Comparison of ENCODE assay signal across 8 mouse cellular contexts in the genomic region with DNA sequence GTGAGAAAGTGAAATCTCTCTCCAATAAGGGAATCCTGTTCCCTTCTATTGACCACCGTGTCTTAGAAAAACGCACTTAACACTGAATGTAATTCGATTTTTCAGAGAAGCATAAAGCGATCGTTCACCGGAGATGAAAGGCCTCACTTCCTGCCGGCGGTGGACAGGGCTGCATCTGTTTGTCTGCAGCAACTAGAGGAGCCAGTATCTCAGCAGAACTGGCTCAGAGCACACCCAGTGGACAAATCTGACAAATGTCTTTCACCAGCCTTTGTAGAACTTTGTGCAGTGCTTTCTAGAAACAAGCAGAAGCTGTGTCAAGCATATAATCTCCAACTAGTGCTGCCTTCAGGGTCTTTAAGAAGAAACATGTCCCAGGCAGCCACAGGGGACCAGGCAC. TPM values are rescaled to one million over a fixed set of nuclear protein-coding genes. Genes with fewer than 3 reads are reported as not detected.
DNase-seq lines count a peak whose midpoint lies in the region; ATAC-seq and TF ChIP-seq lines count a peak whose summit lies in the region.

No protein-coding gene starts in this region.

- peak; percentile 54; the same call in 1 of the 2 replicates for ATAC-seq in lung, embryonic 16.5 days (ENCODE audit: low read depth)
- no peak; the same call in 1 of the 2 replicates for ATAC-seq in neural tube, embryonic 11.5 days (ENCODE audit: insufficient read depth, low FRiP score, low TSS enrichment)

- peaks cover 6% of the 10 kb centered on the region; the same call in 1 of the 2 replicates for H3K4me1 ChIP-seq in lung, embryonic 16.5 days (replicated peaks; ENCODE audit: control insufficient read depth, insufficient read depth, low read length)
- H3K4me1 ChIP-seq in lung, adult 2 months (ENCODE audit: control insufficient read depth, insufficient read depth, low read length): no peaks in the 10 kb centered on the region; the same call in 1 of the 2 replicates
- no peaks in the 10 kb centered on the region for H3K4me1 ChIP-seq in neural tube, embryonic 11.5 days (ENCODE audit: control insufficient read depth, insufficient read depth, low read length)

- H3K9me3 ChIP-seq in lung, embryonic 16.5 days (ENCODE audit: control insufficient read depth, low read length): no peaks in the 10 kb centered on the region
- no peaks in the 10 kb centered on the region for H3K9me3 ChIP-seq in neural tube, embryonic 11.5 days (ENCODE audit: control insufficient read depth, low read length)

- WGBS in lung, embryonic 16.5 days: 1% methylated on average over 8 of the region's 8 CpGs
- WGBS in lung, adult 2 months: 1% methylated on average over 8 of the region's 8 CpGs
- WGBS in neural tube, embryonic 11.5 days: 6% methylated on average over 8 of the region's 8 CpGs

- no peaks in the 10 kb centered on the region for H3K27me3 ChIP-seq in lung, embryonic 16.5 days (ENCODE audit: control insufficient read depth, insufficient read depth, low read depth, low read length)
- H3K27me3 ChIP-seq in neural tube, embryonic 11.5 days (ENCODE audit: control insufficient read depth, insufficient read depth, low read length): no peaks in the 10 kb centered on the region

- H3K9ac ChIP-seq in lung, embryonic 16.5 days (ENCODE audit: low read length): peak overlapping the region; percentile 10; the same call in 1 of the 2 replicates
- H3K9ac ChIP-seq in neural tube, embryonic 11.5 days (ENCODE audit: low read length): no peak overlapping the region

- H3K4me3 ChIP-seq in lung, embryonic 16.5 days (ENCODE audit: low read length): no peak overlapping the region
- H3K4me3 ChIP-seq in lung, adult 2 months (replicated peaks; ENCODE audit: extremely low read depth, low read depth, low read length): no peak overlapping the region
- H3K4me3 ChIP-seq in neural tube, embryonic 11.5 days (ENCODE audit: low read depth, low read length): no peak overlapping the region

- no peak for TF ChIP-seq POLR2A in lung, adult 2 months (IDR thresholded peaks at IDR 0.05; ENCODE audit: borderline replicate concordance, extremely low read depth, low read depth, low read length)

- DNase-seq in adrenal gland, postnatal 10 days: peak; percentile 42
- DNase-seq in adrenal gland, adult 8-10 months: no peak
- no peak for DNase-seq in lung, adult 2 months
- peak; percentile 31 for DNase-seq in heart, postnatal 4 days
- DNase-seq in neural tube, embryonic 11.5 days (ENCODE audit: low spot score): peak; percentile 56
- DNase-seq in thymus, adult 18-20 months: no peak
- DNase-seq in cerebellum, adult 9-11 months: no peak

- H3K36me3 ChIP-seq in lung, embryonic 16.5 days (ENCODE audit: control insufficient read depth, insufficient read depth, low read length): no peaks in the 10 kb centered on the region
- no peaks in the 10 kb centered on the region for H3K36me3 ChIP-seq in neural tube, embryonic 11.5 days (ENCODE audit: control insufficient read depth, insufficient read depth, low read length)

- TF ChIP-seq CTCF in lung, adult 2 months (IDR thresholded peaks at IDR 0.05; ENCODE audit: insufficient read depth, low read length): no peak

- H3K4me2 ChIP-seq in lung, embryonic 16.5 days (ENCODE audit: low read depth, low read length): peak overlapping the region; percentile 38
- H3K4me2 ChIP-seq in neural tube, embryonic 11.5 days (ENCODE audit: low read depth): no peak overlapping the region

- no peak overlapping the region for H3K27ac ChIP-seq in lung, embryonic 16.5 days (ENCODE audit: low read length)
- no peak overlapping the region for H3K27ac ChIP-seq in neural tube, embryonic 11.5 days (ENCODE audit: low read depth, low read length)

RNA-seq across cellular contexts. Expression of gene Tmem220, which starts 14.5 kb away (rescaled TPM):
- 1 to 10 TPM; 5.2 to 6.1 TPM for total RNA-seq in adrenal gland, postnatal 10 days (2021)
- total RNA-seq in adrenal gland, adult 8-10 months (2022): 10 to 100 TPM in 1 of 4 experiments, 1 to 10 TPM in 3; 8.1 to 10.0 (median 9.4) TPM
- polyA plus RNA-seq in lung, embryonic 16.5 days (2015; fragmentation: Nextera tagmentation; extraction: Ambion mirVana): 2.4 and 2.5 TPM in 2 replicates
- polyA plus RNA-seq in lung, adult 2 months (2012; rRNA removed): 3.1 and 5.8 TPM in 2 replicates
- total RNA-seq in heart, postnatal 4 days (2021): 1 to 10 TPM; 1.2 to 1.5 TPM
- polyA plus RNA-seq in neural tube, embryonic 11.5 days (2014; fragmentation: Nextera tagmentation; extraction: Ambion mirVana): 0.69 and 1.1 TPM in 2 replicates

RNA-seq across cellular contexts. Expression of gene Adprm, which starts 42.0 kb away (rescaled TPM):
- total RNA-seq in adrenal gland, postnatal 10 days (2021): 10 to 100 TPM; 23.2 to 24.3 TPM
- total RNA-seq in adrenal gland, adult 8-10 months (2022): 10 to 100 TPM; 23.4 to 37.2 (median 30.9) TPM
- polyA plus RNA-seq in lung, embryonic 16.5 days (2015; fragmentation: Nextera tagmentation; extraction: Ambion mirVana): 29.1 and 29.2 TPM in 2 replicates
- polyA plus RNA-seq in lung, adult 2 months (2012; rRNA removed): 10.2 and 16.6 TPM in 2 replicates
- 10 to 100 TPM; 13.9 to 15.8 TPM for total RNA-seq in heart, postnatal 4 days (2021)
- polyA plus RNA-seq in neural tube, embryonic 11.5 days (2014; fragmentation: Nextera tagmentation; extraction: Ambion mirVana): 37.4 and 40.6 TPM in 2 replicates

RNA-seq across cellular contexts. Expression of gene Sco1, which starts 42.0 kb away (rescaled TPM):
- total RNA-seq in adrenal gland, postnatal 10 days (2021): 10 to 100 TPM; 18.1 to 21.3 TPM
- total RNA-seq in adrenal gland, adult 8-10 months (2022): 10 to 100 TPM; 20.1 to 26.5 (median 21.6) TPM
- 14.7 and 15.8 TPM in 2 replicates for polyA plus RNA-seq in lung, embryonic 16.5 days (2015; fragmentation: Nextera tagmentation; extraction: Ambion mirVana)
- polyA plus RNA-seq in lung, adult 2 months (2012; rRNA removed): 2.8 and 3.5 TPM in 2 replicates
- 10 to 100 TPM; 18.7 to 18.9 TPM for total RNA-seq in heart, postnatal 4 days (2021)
- 18.6 and 19.1 TPM in 2 replicates for polyA plus RNA-seq in neural tube, embryonic 11.5 days (2014; fragmentation: Nextera tagmentation; extraction: Ambion mirVana)

RNA-seq across cellular contexts. Expression of gene Tmem238l, which starts 54.0 kb away (rescaled TPM):
- total RNA-seq in adrenal gland, postnatal 10 days (2021): not detected
- total RNA-seq in adrenal gland, adult 8-10 months (2022): not detected
- polyA plus RNA-seq in lung, embryonic 16.5 days (2015; fragmentation: Nextera tagmentation; extraction: Ambion mirVana): not detected in 2 replicates
- 0.14 and 0.27 TPM in 2 replicates for polyA plus RNA-seq in lung, adult 2 months (2012; rRNA removed)
- total RNA-seq in heart, postnatal 4 days (2021): under 1 TPM; 0.34 to 0.52 TPM
- not detected in 2 replicates for polyA plus RNA-seq in neural tube, embryonic 11.5 days (2014; fragmentation: Nextera tagmentation; extraction: Ambion mirVana)

Comparison
In these comparisons a context has a peak if more than half of its experiments do, and no peak if none do; other contexts are left out.
1. DNase-seq: peak in adrenal gland, postnatal 10 days (single experiment), heart, postnatal 4 days (single experiment) and neural tube, embryonic 11.5 days (single experiment); none in adrenal gland, adult 8-10 months (single experiment), lung, adult 2 months (single experiment), thymus, adult 18-20 months (0 of 2) and cerebellum, adult 9-11 months (single experiment).